ENCODE assay signal across 8 mouse cellular contexts in genomic region chr13:56266435-56266834, GRCm38 (mm10). TPM values are rescaled to one million over a fixed set of nuclear protein-coding genes. Genes with fewer than 3 reads are reported as not detected.
A peak's percentile ranks its signal among the peaks of the same experiment; 100 is the strongest.
DNase-seq lines count a peak whose midpoint lies in the region; TF ChIP-seq lines count a peak whose summit lies in the region.

No protein-coding gene starts in this region.

- no peaks in the 10 kb centered on the region for H3K36me3 ChIP-seq in MEL (ENCODE audit: control insufficient read depth in 1 of 2, insufficient read depth in 2 of 2, low read length in 2 of 2)

- no peak overlapping the region for H3K4me3 ChIP-seq in MEL (ENCODE audit: control insufficient read depth in 1 of 2, insufficient read depth in 1 of 2, low read depth in 2 of 2, low read length in 2 of 2)

- no peak overlapping the region for H3K9ac ChIP-seq in MEL (ENCODE audit: control insufficient read depth, low read depth, low read length, poor library complexity, severe bottlenecking)

- no peaks in the 10 kb centered on the region for H3K4me1 ChIP-seq in MEL (ENCODE audit: control insufficient read depth in 1 of 2, insufficient read depth in 2 of 2, low read length in 2 of 2)

- no peak for TF ChIP-seq POLR2A in MEL (IDR thresholded peaks at IDR 0.05; ENCODE audit: control insufficient read depth in 1 of 2, insufficient read depth in 1 of 2, low read depth in 1 of 2, low read length in 2 of 2, poor library complexity in 1 of 2)

- no peaks in the 10 kb centered on the region for H3K27me3 ChIP-seq in MEL (ENCODE audit: control insufficient read depth in 1 of 2, insufficient read depth in 2 of 2, low read length in 2 of 2)

- no peaks in the 10 kb centered on the region for H3K79me2 ChIP-seq in MEL (ENCODE audit: control insufficient read depth, insufficient read depth, low read length, poor library complexity)

- H3K9me3 ChIP-seq in MEL (replicated peaks; ENCODE audit: insufficient read depth, low read length) = no peaks in the 10 kb centered on the region

- no peak for TF ChIP-seq RAD21 in MEL (IDR thresholded peaks at IDR 0.05; ENCODE audit: low read depth, low read length)

- H3K27ac ChIP-seq in MEL (ENCODE audit: control insufficient read depth, low read depth, low read length) = no peak overlapping the region

- 0 out of 6 replicates have a peak, but pooled peaks of 2 of the 3 experiments have one; percentile 2 to 5 for TF ChIP-seq CTCF in MEL (IDR thresholded peaks at IDR 0.05 in 2 of 3, conservative IDR thresholded peaks at IDR 0.05 in 1 of 3; ENCODE audit: control insufficient read depth in 1 of 3, insufficient read depth in 1 of 3, low read depth in 2 of 3, low read length in 3 of 3, poor library complexity in 1 of 3, severe bottlenecking in 1 of 3)

- DNase-seq in adrenal gland, postnatal 10 days = peak; percentile 36
- DNase-seq in adrenal gland, adult 8-10 months = no peak
- DNase-seq in kidney, postnatal 10 days = peak; percentile 32
- no peak for DNase-seq in kidney, adult 18-20 months
- peak; percentile 3 for DNase-seq in MEL (ENCODE audit: low read depth, low spot score)
- peak; percentile 33 for DNase-seq in heart, postnatal 4 days
- DNase-seq in naive thymus-derived CD4-positive, alpha-beta T cell, adult 2 months (ENCODE audit: low read depth) = peak; percentile 61
- no peak for DNase-seq in right cerebral cortex, postnatal 10 days (ENCODE audit: low spot score in 2 of 2)

- no peak for TF ChIP-seq EP300 in MEL (IDR thresholded peaks at IDR 0.05; ENCODE audit: low read depth in 1 of 2, low read length in 2 of 2)

TF ChIP-seq in MEL, 35 proteins besides CTCF, POLR2A, EP300 and RAD21:
- TF ChIP-seq TAL1 (IDR thresholded peaks at IDR 0.05; ENCODE audit: low read length) = no peak
- no peak for TF ChIP-seq TBP (IDR thresholded peaks at IDR 0.05; ENCODE audit: low read depth, low read length)
- no peak for TF ChIP-seq ETS1 (IDR thresholded peaks at IDR 0.05; ENCODE audit: low read depth, low read length)
- TF ChIP-seq UBTF (IDR thresholded peaks at IDR 0.05; ENCODE audit: borderline replicate concordance, insufficient read depth, low read depth, low read length) = no peak
- no peak for TF ChIP-seq KAT2A (conservative IDR thresholded peaks at IDR 0.05; ENCODE audit: low read depth, low read length)
- no peak for TF ChIP-seq ELF1 (IDR thresholded peaks at IDR 0.05; ENCODE audit: low read depth, low read length)
- TF ChIP-seq USF2 (IDR thresholded peaks at IDR 0.05; ENCODE audit: borderline replicate concordance in 1 of 2, insufficient read depth in 1 of 2, low read depth in 1 of 2, low read length in 2 of 2) = no peak
- TF ChIP-seq SIN3A (IDR thresholded peaks at IDR 0.05; ENCODE audit: low read length) = no peak
TF ChIP-seq in MEL: peak in this region for 0.

RNA-seq across cellular contexts. Expression of gene Neurog1, which starts 14.5 kb away (rescaled TPM):
- not detected for total RNA-seq in adrenal gland, postnatal 10 days (2021)
- not detected for total RNA-seq in adrenal gland, adult 8-10 months (2022)
- not detected in 2 replicates for total RNA-seq in MEL (2012; rRNA removed)
- polyA plus RNA-seq in MEL (2012; ENCODE audit: insufficient read depth in 1 of 2, insufficient read length in 2 of 2, low read depth in 1 of 2, low replicate concordance in 2 of 2, missing spikeins in 1 of 2) = not detected
- not detected for total RNA-seq in heart, postnatal 4 days (2021)

RNA-seq across cellular contexts. Expression of gene Cxcl14, which starts 29.9 kb away (rescaled TPM):
- 10 to 100 TPM; 15.0 to 16.3 TPM for total RNA-seq in adrenal gland, postnatal 10 days (2021)
- 10 to 100 TPM; 63.0 to 86.6 (median 76.1) TPM for total RNA-seq in adrenal gland, adult 8-10 months (2022)
- not detected in 2 replicates for total RNA-seq in MEL (2012; rRNA removed)
- polyA plus RNA-seq in MEL (2012; ENCODE audit: insufficient read depth in 1 of 2, insufficient read length in 2 of 2, low read depth in 1 of 2, low replicate concordance in 2 of 2, missing spikeins in 1 of 2) = not detected
- under 1 TPM; 0.20 to 0.24 TPM for total RNA-seq in heart, postnatal 4 days (2021)

Comparison
In these comparisons a context has a peak if more than half of its experiments do, and no peak if none do; other contexts are left out.
1. DNase-seq: peak in adrenal gland, postnatal 10 days (single experiment), kidney, postnatal 10 days (single experiment), MEL (single experiment), heart, postnatal 4 days (single experiment) and naive thymus-derived CD4-positive, alpha-beta T cell, adult 2 months (single experiment); none in adrenal gland, adult 8-10 months (single experiment), kidney, adult 18-20 months (single experiment) and right cerebral cortex, postnatal 10 days (0 of 2).
2. RNA of gene Cxcl14, which starts 29.9 kb away (total RNA-seq): 63.0 to 86.6 TPM in adrenal gland, adult 8-10 months and 15.0 to 16.3 TPM in adrenal gland, postnatal 10 days; 0.20 to 0.24 TPM in heart, postnatal 4 days and not detected in MEL; every median in the first group is over 10 times any median in the second.